Mouse (Mus musculus) CD4-positive naive resting alpha-beta T cell, adult 57 days (primary cell): ENCODE data around the gene Mt3. TPM values are rescaled to one million over a fixed set of nuclear protein-coding genes. Genes with fewer than 3 reads are reported as not detected.

Experiments
- total RNA-seq: library from RNA; stranded (reverse); gene quantifications from one replicate; pipeline ENCODE4 v1.2.4, GENCODE M21; 2023

Gene Mt3
- not detected for total RNA-seq

GRCm38 (mm10) chr8:94152513-94153300, at the start of gene Mt3:
Gene Mt3 (plus strand): TSS chr8:94152607.

GRCm38 (mm10) chr8:94136933-94137332, 15.5 kb upstream of the Mt3 start, which contains the start of gene Mt4:
Gene Mt4 (plus strand): TSS chr8:94137197.

GRCm38 (mm10) chr8:94172075-94172808, 19.8 kb downstream of the Mt3 start, which contains the start of gene Mt2:
Gene Mt2 (plus strand): TSS chr8:94172664.

GRCm38 (mm10) chr8:94178857-94179712, 26.7 kb downstream of the Mt3 start, which contains the start of gene Mt1:
Gene Mt1 (plus strand): TSS chr8:94179082.

Other genes with a start within 250 kb of the Mt3 start
- gene Amfr, start 139.8 kb upstream of the Mt3 start, total RNA-seq: 61.8 TPM
- gene Nudt21, start 115.6 kb upstream of the Mt3 start, total RNA-seq: 64.8 TPM
- gene Ogfod1, start 115.4 kb upstream of the Mt3 start, total RNA-seq: 23.1 TPM
- gene Bbs2, start 53.7 kb upstream of the Mt3 start, total RNA-seq: 12.1 TPM
- not detected for gene Mt4, start 15.4 kb upstream of the Mt3 start, total RNA-seq
- gene Mt2, start 20.1 kb downstream of the Mt3 start, total RNA-seq: not detected
- gene Mt1, start 26.5 kb downstream of the Mt3 start, total RNA-seq: 1.6 TPM
- gene Nup93, start 62.0 kb downstream of the Mt3 start, total RNA-seq: 27.0 TPM
- gene Slc12a3, start 176.6 kb downstream of the Mt3 start, total RNA-seq: 0.30 TPM
- gene Herpud1, start 233.8 kb downstream of the Mt3 start, total RNA-seq: 187 TPM